19 mouse cellular contexts compared by ENCODE assay signal in the genomic region with DNA sequence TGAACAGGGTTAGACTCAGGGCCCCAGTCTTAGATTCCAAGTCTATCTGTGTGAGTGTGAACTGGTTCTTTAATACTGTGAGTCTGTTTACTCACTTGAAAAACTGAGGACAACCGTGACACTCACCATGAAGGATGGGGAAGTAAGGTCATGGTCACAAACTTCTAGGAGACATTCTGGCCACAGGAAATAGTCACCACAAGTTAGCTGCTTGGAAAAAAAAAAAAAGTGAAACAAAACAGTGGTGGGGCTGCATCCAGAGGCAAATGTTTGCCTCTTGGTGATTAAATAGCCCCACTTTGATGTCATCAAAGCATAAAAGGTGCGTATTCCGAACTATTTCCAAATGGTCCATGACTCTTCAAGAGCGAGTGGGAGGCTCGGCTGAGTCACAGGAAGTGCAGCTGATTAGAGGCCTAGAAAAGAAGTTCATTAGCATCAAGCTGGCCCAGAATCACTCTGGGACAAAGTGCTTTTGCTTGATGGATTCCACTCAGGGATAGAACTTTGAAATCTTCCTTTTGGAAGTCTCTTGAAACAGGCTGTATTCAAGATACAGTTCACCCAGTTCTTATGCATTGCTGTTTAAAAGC.
DNase-seq lines count a peak whose midpoint lies in the region.
"Had no signal": no experiment of that assay in that cellular context is flagged by ENCODE, and none has a peak within 500 bp of the region (broad histone marks: within the 10 kb centered on the region; RNA-seq: fewer than 3 reads in every experiment).

No protein-coding gene starts in this region.

- peak; percentile 6 to 73 for DNase-seq in adrenal gland, adult (ENCODE audit: inconsistent age in 2 of 2, low spot score in 1 of 2)
- DNase-seq in adrenal gland, postnatal 4 days (ENCODE audit: low spot score in 2 of 2) = no peak
- DNase-seq in left cerebral cortex, adult 18-20 months (ENCODE audit: low spot score in 2 of 2) = peak; percentile 18 to 38
- DNase-seq in left cerebral cortex, adult 11 months (ENCODE audit: low spot score) = no peak
- DNase-seq in 416B (ENCODE audit: low read depth) = peak; percentile 76
- DNase-seq in brain, adult 2 months (ENCODE audit: low read depth, low spot score) = peak; percentile 76
- no peak for DNase-seq in ovary, postnatal 10 days (ENCODE audit: low spot score)
- DNase-seq in spleen, postnatal 14 days (ENCODE audit: low spot score in 2 of 2) = no peak
- DNase-seq: cerebellum, adult 18-20 months; cerebellum, postnatal 14 days; forebrain, postnatal 0 days; gastrocnemius, postnatal 36 days; heart, postnatal 10 days; kidney, adult 9 months; kidney, postnatal 14 days; midbrain, embryonic 14.5 days; retina, postnatal 1 day; spleen, adult 18-20 months; thymus, postnatal 14 days had no signal

Comparison
In these comparisons a context has a peak if more than half of its experiments do, and no peak if none do; other contexts are left out.
1. DNase-seq: peak in adrenal gland, adult (2 of 2), left cerebral cortex, adult 18-20 months (2 of 2), 416B (single experiment) and brain, adult 2 months (single experiment); none in adrenal gland, postnatal 4 days (0 of 2), left cerebral cortex, adult 11 months (single experiment), ovary, postnatal 10 days (single experiment) and spleen, postnatal 14 days (0 of 2).